Comparison of ENCODE assay signal across 8 mouse cellular contexts in genomic region chr7:48788348-48788747, GRCm38 (mm10). TPM values are rescaled to one million over a fixed set of nuclear protein-coding genes. Genes with fewer than 3 reads are reported as not detected.
DNase-seq lines count a peak whose midpoint lies in the region; ATAC-seq and TF ChIP-seq lines count a peak whose summit lies in the region.

No protein-coding gene starts in this region.

- 60% methylated on average over 3 of the region's 3 CpGs for WGBS in heart, adult 2 months
- 70% methylated on average over 3 of the region's 3 CpGs for WGBS in hindbrain, embryonic 11.5 days
- 66% methylated on average over 3 of the region's 3 CpGs for WGBS in stomach, embryonic 14.5 days

- H3K9me3 ChIP-seq in hindbrain, embryonic 11.5 days (ENCODE audit: control insufficient read depth, low read length) = no peaks in the 10 kb centered on the region
- no peaks in the 10 kb centered on the region for H3K9me3 ChIP-seq in stomach, embryonic 14.5 days (ENCODE audit: control insufficient read depth, low read depth, low read length)

- H3K4me2 ChIP-seq in hindbrain, embryonic 11.5 days (replicated peaks; ENCODE audit: low read depth, low read length) = peak overlapping the region; percentile 68
- peak overlapping the region; percentile 61 for H3K4me2 ChIP-seq in stomach, embryonic 14.5 days (replicated peaks; ENCODE audit: low read depth, low read length)

- TF ChIP-seq POLR2A in heart, adult 2 months (IDR thresholded peaks at IDR 0.05; ENCODE audit: insufficient read depth, low read depth, low read length) = no peak
- no peak for TF ChIP-seq POLR2A in bone marrow macrophage, adult 2 months (IDR thresholded peaks at IDR 0.05; ENCODE audit: borderline replicate concordance, low read depth, low read length)

- TF ChIP-seq EP300 in heart, adult 2 months (IDR thresholded peaks at IDR 0.05; ENCODE audit: insufficient read depth, low read depth, low read length) = no peak

- peak overlapping the region; percentile 44 for H3K27ac ChIP-seq in heart, adult 2 months
- peak overlapping the region; percentile 94 for H3K27ac ChIP-seq in bone marrow macrophage, adult 2 months (ENCODE audit: insufficient read depth, low read depth, low read length)
- H3K27ac ChIP-seq in hindbrain, embryonic 11.5 days (ENCODE audit: low read depth, low read length) = no peak overlapping the region
- H3K27ac ChIP-seq in stomach, embryonic 14.5 days (ENCODE audit: low read length) = no peak overlapping the region

- H3K27me3 ChIP-seq in heart, adult 2 months (ENCODE audit: control insufficient read depth, insufficient read depth, low read length) = no peaks in the 10 kb centered on the region
- no peaks in the 10 kb centered on the region for H3K27me3 ChIP-seq in hindbrain, embryonic 11.5 days (ENCODE audit: control insufficient read depth, insufficient read depth, low read length)
- H3K27me3 ChIP-seq in stomach, embryonic 14.5 days (ENCODE audit: control insufficient read depth, insufficient read depth, low read length) = no peaks in the 10 kb centered on the region

- H3K36me3 ChIP-seq in heart, adult 2 months (ENCODE audit: control insufficient read depth, insufficient read depth, low read length) = peaks cover 3% of the 10 kb centered on the region; the same call in 1 of the 2 replicates
- H3K36me3 ChIP-seq in hindbrain, embryonic 11.5 days (ENCODE audit: control insufficient read depth, insufficient read depth, low read length) = no peaks in the 10 kb centered on the region
- H3K36me3 ChIP-seq in stomach, embryonic 14.5 days (ENCODE audit: control insufficient read depth, insufficient read depth, low read length) = no peaks in the 10 kb centered on the region

- TF ChIP-seq CTCF in heart, adult 2 months (IDR thresholded peaks at IDR 0.05) = no peak
- no peak for TF ChIP-seq CTCF in bone marrow macrophage, adult 2 months (IDR thresholded peaks at IDR 0.05; ENCODE audit: low read depth, low read length)

- intact Hi-C loops in heart, adult 2 months (cut with DNase I) = no loop called here

- no peaks in the 10 kb centered on the region for H3K4me1 ChIP-seq in heart, adult 2 months (ENCODE audit: control insufficient read depth, insufficient read depth, low read length)
- H3K4me1 ChIP-seq in bone marrow macrophage, adult 2 months (ENCODE audit: control insufficient read depth, insufficient read depth, low read length) = peaks cover 31% of the 10 kb centered on the region
- no peaks in the 10 kb centered on the region for H3K4me1 ChIP-seq in hindbrain, embryonic 11.5 days (replicated peaks; ENCODE audit: control insufficient read depth, insufficient read depth, low read length)
- peaks cover 9% of the 10 kb centered on the region; the same call in 1 of the 2 replicates for H3K4me1 ChIP-seq in stomach, embryonic 14.5 days (ENCODE audit: control insufficient read depth, insufficient read depth, low read length)

- no peaks in the 10 kb centered on the region for H3K79me2 ChIP-seq in heart, adult 2 months (replicated peaks; ENCODE audit: control insufficient read depth, insufficient read depth, low read length)

- peak overlapping the region; percentile 76 for H3K4me3 ChIP-seq in heart, adult 2 months
- peak overlapping the region; percentile 54 for H3K4me3 ChIP-seq in bone marrow macrophage, adult 2 months (ENCODE audit: insufficient read depth, low read length)
- 0 out of 2 replicates have a peak overlapping the region, but pooled peaks have one; percentile 68 for H3K4me3 ChIP-seq in hindbrain, embryonic 11.5 days (ENCODE audit: low read depth, low read length)
- H3K4me3 ChIP-seq in stomach, embryonic 14.5 days (ENCODE audit: low read depth, low read length) = peak overlapping the region; percentile 81

- DNase-seq in heart, adult 2 months = no peak
- no peak for DNase-seq in heart, adult 8-10 months (ENCODE audit: low spot score)
- DNase-seq in hindbrain, embryonic 11.5 days (ENCODE audit: low spot score) = no peak
- DNase-seq in lung, postnatal 10 days = peak; percentile 4
- DNase-seq in adrenal gland, postnatal 10 days = no peak
- DNase-seq in adrenal gland, adult 8-10 months = no peak

- peak; percentile 26 for ATAC-seq in hindbrain, embryonic 11.5 days (ENCODE audit: low FRiP score)
- no peak for ATAC-seq in stomach, embryonic 14.5 days (ENCODE audit: insufficient number of reproducible peaks, insufficient read depth, low FRiP score, low read depth)

- no peak overlapping the region for H3K9ac ChIP-seq in heart, adult 2 months (ENCODE audit: low read depth, low read length)
- H3K9ac ChIP-seq in hindbrain, embryonic 11.5 days (ENCODE audit: low read depth, low read length) = no peak overlapping the region
- no peak overlapping the region for H3K9ac ChIP-seq in stomach, embryonic 14.5 days (replicated peaks; ENCODE audit: low read depth, low read length)

RNA-seq across cellular contexts. Expression of gene Zdhhc13, which starts 0.5 kb away (rescaled TPM):
- total RNA-seq in heart, adult 2 months (2021) = 10 to 100 TPM; 10.9 to 11.0 TPM
- 7.1 and 15.1 TPM in 2 replicates for polyA plus RNA-seq in heart, adult 2 months (2012; rRNA removed)
- 10 to 100 TPM; 11.2 to 13.8 (median 12.7) TPM for total RNA-seq in heart, adult 8-10 months (2022)
- polyA plus RNA-seq in bone marrow macrophage, adult 2 months (2012; ENCODE audit: insufficient read depth, insufficient read length, missing spikeins) = 17.9 and 18.7 TPM in 2 replicates
- 38.3 and 40.9 TPM in 2 replicates for polyA plus RNA-seq in hindbrain, embryonic 11.5 days (2014; fragmentation: Nextera tagmentation; extraction: Ambion mirVana)
- 34.6 and 38.0 TPM in 2 replicates for polyA plus RNA-seq in stomach, embryonic 14.5 days (2014; fragmentation: Nextera tagmentation; extraction: Ambion mirVana)
- 10 to 100 TPM in 1 of 2 experiments, 1 to 10 TPM in 1; 8.9 to 10.3 TPM for total RNA-seq in adrenal gland, postnatal 10 days (2021)
- 10 to 100 TPM; 10.2 to 11.6 (median 11.0) TPM for total RNA-seq in adrenal gland, adult 8-10 months (2022)

RNA-seq across cellular contexts. Expression of gene Csrp3, which starts 59.5 kb away (rescaled TPM):
- 1,000 to 10,000 TPM; 1,931 to 2,301 TPM for total RNA-seq in heart, adult 2 months (2021)
- polyA plus RNA-seq in heart, adult 2 months (2012; rRNA removed) = 773 and 781 TPM in 2 replicates
- total RNA-seq in heart, adult 8-10 months (2022) = 1,000 to 10,000 TPM; 2,121 to 2,549 (median 2,255) TPM
- not detected in 2 replicates for polyA plus RNA-seq in bone marrow macrophage, adult 2 months (2012; ENCODE audit: insufficient read depth, insufficient read length, missing spikeins)
- 0.70 TPM in 1 of 2 replicates, not detected in the other for polyA plus RNA-seq in hindbrain, embryonic 11.5 days (2014; fragmentation: Nextera tagmentation; extraction: Ambion mirVana)
- polyA plus RNA-seq in stomach, embryonic 14.5 days (2014; fragmentation: Nextera tagmentation; extraction: Ambion mirVana) = 0.29 and 0.41 TPM in 2 replicates
- total RNA-seq in adrenal gland, postnatal 10 days (2021) = 10 to 100 TPM in 1 of 2 experiments, 1 to 10 TPM in 1; 7.1 to 11.7 TPM
- not detected for total RNA-seq in adrenal gland, adult 8-10 months (2022)

Comparison
In these comparisons a context has a peak if more than half of its experiments do, and no peak if none do; other contexts are left out.
1. H3K27ac ChIP-seq: peak in heart, adult 2 months (single experiment) and bone marrow macrophage, adult 2 months (single experiment); none in hindbrain, embryonic 11.5 days (single experiment) and stomach, embryonic 14.5 days (single experiment).
2. RNA of gene Csrp3, which starts 59.5 kb away (total RNA-seq): 2,121 to 2,549 TPM in heart, adult 8-10 months and 1,931 to 2,301 TPM in heart, adult 2 months; 7.1 to 11.7 TPM in adrenal gland, postnatal 10 days and not detected in adrenal gland, adult 8-10 months; every median in the first group is over 100 times any median in the second.
3. Peak in every context shown above with its lines, with median percentiles within 50 percentile points of each other: H3K4me3 ChIP-seq.